Mouse (Mus musculus) kidney, adult 11 months (tissue): ENCODE measurements around the gene Cbr2.

Experiments
- DNase-seq: peaks from one replicate; pipeline ENCODE4 v3.0.0; 2022

The Cbr2 gene

DNA sequence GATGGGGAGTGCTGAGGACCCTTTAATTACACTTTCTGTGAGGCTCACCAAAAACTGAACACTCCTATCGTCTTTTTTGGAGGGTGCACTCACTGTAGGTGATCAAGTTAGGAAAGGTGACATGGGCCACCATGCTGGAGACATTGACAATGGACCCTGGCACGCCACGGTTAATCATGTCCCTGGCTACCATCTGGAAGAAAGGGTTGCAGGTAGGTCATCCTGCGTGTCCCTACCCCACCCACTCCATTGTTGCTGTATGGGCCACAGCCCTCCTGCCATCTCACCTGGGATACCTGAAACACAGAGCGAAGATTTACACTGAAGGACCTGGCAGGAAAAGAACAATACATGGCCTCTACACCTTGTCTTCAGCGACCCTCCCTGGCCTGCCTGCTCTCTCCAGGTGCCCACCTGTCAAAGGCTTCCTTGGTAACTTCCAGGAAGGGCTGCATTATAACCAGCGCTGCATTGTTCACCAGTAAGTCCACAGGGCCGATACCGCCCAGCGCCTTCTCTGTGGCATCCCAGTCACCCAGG lies 1.5 kb downstream of the Cbr2 start:
- DNase-seq: no peak

DNA sequence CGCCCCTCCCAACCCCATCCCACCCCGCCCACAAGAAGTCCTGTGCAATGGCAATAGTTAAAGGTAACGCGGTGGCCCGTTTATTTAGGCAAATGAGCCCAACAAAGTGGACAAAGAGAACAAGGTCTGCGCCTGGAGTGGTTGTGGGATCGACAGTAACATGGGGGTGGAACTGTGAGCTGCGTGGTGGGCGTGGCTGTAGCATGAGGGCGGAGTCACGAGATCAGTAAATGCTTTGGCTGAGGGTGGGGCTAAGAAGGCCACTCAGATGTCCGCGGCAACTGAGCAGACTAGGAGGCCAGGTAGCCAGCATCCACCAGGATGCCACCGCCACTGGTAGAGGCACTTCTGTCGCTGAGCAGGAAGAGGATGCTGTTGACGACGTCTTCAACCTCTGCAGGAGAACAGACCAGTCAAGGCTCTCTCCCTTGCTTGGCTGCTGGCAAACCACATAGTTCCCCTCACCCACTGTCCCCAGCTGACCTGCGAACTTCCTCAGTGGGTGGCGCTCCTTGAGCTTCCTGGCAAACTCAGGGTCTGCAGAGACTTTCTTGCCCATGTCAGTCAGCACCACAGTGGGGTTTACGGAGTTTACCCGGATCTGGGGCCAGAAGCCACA lies 2.4 kb downstream of the Cbr2 start:
- peak; percentile 59 for DNase-seq

DNA sequence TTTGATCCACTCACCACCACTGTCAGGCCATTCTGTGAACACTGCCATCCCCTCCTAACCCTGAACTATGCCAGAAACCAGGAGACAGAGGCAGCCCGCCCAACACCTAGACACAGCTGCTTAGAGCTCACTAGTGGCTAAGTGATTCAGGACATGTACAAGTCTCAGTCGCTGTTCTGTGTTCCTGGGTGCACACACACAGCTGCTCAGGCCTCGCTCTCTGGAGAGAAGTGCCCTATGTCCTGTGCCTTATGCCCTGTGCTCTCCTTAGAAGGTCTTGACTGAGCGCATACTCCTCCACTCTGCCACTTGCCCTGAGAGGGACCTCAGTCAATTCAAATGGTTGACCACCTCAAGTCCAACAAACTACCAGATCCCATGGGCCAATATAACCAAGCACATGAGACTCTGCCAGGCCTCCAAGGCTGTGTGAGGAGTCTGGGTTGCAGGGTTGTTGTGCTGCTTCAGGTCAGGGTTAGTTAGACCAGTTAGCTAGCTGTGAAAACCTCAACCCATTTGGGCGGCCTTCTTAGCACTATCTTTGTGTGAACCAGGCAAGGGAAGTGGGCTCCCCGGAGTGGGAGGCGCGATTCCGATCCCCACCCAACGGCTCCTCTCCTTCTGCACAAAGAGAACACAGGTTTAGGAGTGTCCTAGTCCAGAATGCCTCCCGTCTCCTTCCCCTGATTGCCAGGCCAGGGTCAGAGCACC lies 3.2 kb downstream of the Cbr2 start:
- peak; percentile 11 for DNase-seq

DNA sequence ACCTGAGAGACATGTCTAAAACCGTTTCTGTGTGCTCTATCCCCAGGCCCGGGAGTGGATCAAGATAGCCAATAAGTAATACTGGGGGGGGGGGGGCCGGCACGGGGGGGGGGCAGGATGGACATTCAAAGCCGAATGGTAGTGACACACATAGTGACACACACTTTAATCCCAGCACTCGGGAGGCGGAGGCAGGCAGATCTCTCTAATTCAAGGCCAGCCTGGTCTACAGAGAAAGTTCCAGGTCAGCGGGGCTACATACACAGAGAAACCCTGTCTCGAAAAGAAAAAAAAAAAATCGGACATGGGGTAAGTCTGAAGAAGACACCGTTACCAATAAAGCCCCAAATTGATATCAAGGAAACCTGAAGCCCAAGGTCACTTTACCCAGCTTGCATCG lies 4.3 kb downstream of the Cbr2 start:
- DNase-seq: no peak

DNA sequence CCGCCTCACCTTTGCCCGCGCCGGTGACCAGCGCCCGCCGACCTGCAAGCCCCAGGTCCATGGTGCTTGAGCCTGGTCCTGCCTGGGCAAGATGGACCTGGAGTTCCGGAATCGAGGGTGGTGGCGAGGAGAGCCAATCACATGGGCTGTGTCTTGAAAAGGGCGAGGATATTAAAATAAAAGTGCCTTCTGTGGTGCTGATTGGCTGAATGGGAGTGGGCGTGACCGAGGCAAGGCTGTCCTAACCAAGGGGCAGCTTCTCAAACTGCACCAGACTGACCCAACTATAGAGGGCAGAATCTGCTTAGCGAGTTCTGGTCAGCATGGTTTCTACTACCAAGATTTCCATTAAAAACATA lies 4.8 kb downstream of the Cbr2 start, which contains the start of gene Dcxr:
TSS of gene Dcxr (minus strand) at position 113 of the 359 bp plus-strand sequence.
- DNase-seq: peak; percentile 98

DNA sequence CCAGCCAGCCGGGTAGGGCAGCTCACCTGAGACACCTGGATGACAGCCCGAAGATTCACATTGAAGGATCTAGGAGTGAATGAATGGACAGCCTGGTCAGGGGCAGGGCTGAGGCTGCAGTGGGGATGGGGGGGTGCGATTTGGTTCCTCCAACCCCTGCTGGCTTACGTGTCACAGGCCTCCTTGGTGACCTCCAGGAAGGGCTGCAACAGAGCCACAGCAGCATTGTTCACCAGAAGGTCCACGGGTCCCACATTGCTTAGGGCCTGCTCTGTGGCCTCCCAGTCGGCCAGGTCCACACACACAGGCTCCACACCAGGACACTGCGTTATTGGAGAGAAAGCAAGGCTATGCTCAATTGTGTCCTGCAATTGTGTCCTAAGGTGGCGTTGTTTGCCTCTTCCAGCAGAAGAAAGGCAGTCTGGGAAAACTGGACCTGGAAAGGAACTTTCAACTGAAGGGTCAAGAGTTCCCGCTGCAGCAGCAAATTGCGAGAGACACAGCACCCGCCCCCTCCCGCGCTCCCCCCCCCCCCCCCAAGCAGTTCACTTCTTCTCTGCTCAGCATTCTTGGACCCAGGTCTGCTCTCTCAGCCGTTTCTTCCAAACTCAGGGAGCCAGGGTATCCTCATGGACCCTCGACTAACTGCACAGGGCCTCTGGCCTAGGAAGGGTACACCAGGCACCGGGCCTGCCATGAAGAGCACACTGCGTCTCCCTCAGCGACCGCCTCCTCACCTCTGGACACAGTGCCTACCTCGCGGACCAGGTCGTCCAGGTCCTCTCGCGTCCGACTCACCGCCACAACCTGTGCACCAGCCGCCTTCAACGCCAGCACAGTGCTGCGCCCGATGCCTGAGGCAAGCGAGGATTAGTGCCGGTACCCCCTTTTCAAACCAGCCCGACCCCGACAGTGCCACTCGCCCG lies 5.4 kb downstream of the Cbr2 start:
- peak; percentile 70 for DNase-seq

DNA sequence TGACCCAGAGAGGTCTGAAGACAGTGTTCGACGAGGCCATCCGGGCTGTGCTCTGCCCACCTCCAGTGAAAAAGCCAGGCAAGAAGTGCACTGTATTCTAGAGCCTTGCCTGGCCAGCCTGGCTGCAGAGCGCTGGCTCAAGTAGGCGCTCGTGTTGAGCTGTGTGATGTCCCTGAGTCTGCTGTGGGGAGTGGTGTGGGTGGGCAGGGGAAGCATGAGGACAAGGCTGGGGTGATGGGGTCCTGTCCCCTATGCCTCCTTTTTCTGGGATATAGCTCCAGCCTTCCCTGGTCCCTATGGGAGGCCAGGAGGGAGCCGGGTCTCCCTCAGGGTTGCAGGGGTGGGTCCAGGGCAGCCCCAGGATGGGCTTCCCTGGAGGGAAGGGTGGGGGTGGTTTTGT lies 8.4 kb downstream of the Cbr2 start:
- DNase-seq: no peak

DNA sequence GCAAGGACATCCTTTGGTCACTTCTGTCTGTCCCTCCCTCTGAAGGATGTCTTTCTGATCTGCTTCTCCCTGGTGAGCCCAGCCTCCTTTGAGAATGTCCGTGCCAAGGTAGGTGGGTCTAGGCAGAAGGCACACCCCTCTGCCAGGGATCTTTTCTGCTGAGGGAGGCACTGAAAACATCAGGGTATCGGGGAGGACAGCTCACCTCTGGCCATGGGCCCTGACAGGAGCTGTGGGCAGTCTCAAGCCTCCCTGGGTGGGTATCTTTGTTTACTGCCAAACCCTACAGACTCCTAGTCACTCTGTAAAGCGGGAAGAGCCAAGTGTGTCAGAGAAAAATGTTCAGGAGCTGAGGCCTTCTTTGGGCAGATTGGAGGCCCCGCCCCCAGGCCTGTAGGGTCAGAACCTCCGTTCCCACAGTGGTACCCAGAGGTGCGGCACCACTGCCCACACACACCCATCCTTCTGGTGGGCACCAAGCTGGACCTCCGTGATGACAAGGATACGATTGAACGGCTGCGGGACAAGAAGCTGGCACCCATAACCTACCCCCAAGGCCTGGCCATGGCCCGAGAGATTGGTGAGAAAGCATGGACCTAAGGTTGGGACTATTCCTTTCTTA lies 9.0 kb downstream of the Cbr2 start:
- DNase-seq: peak; percentile 78

DNA sequence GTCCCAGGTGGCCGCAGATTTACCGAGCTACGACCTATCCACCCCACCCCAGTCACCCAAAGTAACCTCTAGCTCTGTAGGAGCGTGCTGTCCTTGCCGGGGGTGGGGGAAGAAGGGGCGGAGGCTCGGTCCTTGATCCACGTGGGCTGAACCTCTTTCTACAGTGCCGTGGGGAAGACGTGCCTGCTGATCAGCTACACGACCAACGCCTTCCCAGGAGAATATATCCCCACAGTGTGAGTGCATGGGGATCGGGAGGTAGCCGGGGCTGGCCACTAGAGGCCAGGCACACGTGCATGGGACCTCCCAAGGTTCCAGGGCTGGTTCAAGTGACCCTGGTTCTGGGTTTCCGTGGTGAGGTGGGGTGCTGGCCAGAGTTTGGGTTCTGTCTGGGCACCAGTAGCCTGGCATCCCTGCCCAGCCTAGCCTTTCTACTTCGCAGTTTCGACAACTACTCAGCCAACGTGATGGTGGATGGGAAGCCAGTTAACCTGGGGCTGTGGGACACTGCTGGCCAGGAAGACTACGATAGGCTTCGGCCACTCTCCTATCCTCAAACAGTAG lies 9.8 kb downstream of the Cbr2 start:
- DNase-seq: peak; percentile 47

DNA sequence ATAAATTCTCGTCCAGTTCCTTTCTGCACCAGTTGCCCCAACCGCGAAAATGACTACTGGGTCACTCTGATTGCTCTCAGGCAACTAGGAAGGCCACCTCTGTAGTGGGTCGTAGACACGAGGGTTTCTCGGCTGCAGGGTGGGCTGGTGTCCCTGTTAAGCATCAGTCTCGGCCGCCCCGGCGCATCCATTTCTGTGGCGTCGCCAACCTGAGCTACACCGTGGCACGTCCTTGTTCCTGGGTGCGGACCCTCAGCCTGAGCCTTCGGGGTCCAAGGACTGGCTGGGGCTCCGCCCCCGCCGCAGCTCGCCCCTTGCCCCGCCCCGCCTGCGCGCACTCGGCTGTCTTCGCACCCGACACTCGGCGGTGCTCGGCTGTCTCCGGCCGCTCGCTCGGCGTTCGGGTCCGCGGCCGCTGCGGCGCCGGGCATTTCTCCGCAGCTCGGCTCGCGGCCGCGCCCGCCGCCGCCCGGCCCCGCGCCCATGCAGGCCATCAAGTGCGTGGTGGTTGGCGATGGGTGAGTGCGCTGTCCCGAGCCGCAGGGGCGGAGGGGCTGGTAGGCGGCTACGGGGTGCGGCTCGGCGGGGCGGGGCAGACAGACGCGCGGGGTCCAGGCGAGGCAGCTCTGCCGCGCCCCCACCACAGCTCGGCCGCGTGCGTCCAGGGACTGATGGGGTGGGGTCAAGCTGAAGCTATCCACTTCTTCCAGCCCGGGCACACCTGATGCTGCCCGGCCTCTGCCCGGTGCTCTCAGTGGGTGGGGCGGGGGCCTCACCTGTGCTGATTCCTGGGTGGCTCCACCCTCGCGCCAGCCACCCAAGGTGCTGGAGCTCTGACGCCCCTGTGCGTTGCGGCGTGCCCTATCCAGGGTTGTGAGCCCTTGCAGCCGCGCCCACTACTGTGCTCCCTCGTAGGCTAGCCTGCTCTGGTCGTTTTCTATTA lies 10.5 kb downstream of the Cbr2 start, which contains the start of gene Rac3:
TSS of gene Rac3 (plus strand) at position 347 of the 943 bp plus-strand sequence.
- peak; percentile 56 for DNase-seq

DNA sequence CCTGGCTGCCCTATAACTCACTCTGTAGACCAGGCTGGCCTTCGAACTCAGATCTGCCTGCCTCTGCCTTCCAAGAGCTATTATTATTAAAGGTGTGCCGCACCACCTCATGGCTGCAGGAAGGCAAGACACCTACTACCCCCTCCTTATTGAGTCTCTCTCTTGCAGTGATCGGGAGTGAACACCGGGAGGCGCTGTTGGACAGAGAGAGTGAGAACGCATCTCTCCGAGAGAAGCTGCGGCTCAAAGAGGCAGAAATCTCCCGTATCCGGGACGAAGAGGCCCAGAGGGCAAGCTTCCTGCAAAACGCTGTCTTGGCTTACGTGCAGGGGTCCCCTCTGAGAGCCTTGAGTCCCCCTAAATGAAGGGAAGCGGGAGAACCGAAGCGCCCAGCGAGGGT lies 11.5 kb downstream of the Cbr2 start:
- peak; percentile 84 for DNase-seq

DNA sequence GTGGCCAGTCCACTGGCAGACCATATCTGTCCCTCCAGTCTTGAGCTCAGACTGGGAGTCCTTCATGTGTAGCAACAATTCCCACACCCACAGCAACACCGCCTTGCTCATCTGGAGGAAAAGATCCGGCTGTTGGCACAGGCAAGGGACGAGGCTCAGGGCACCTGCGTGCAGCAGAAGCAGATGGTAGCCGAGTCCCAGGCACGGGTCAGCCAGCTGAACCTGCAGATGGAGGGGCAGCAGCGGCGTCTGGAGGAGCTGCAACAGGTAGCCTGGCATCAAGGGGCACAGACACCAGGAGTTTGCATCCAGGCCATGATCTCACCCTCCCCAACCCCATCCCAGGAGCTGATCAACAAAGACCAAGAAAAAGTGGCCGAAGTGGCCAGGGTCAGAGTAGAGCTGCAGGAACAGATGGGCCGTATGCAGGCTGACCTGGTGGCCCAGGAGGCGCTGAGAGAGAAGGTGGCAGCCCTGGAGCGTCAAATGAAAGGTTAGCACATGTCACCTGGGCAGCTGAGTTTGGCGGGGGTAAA lies 12.0 kb downstream of the Cbr2 start:
- DNase-seq: no peak

DNA sequence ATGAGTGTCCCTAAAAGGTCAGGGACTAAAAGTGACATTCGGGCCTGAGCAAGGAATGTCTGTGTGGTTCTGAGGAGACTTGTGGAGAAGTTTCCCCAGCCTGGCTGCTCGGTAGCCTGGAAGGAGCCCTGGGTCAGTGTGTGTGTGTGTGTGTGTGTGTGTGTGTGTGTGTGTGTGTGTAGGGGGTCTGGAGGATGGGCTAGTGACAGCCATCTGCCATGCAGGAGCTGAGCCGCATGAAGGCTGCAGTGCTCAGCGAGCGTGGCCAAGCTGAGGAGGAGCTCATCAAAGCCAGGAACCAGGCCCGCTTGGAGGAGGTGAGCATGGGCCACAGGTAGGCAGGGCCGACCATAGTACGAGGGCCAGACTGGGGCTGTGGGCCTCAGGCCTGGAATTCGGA lies 12.7 kb downstream of the Cbr2 start:
- no peak for DNase-seq

DNA sequence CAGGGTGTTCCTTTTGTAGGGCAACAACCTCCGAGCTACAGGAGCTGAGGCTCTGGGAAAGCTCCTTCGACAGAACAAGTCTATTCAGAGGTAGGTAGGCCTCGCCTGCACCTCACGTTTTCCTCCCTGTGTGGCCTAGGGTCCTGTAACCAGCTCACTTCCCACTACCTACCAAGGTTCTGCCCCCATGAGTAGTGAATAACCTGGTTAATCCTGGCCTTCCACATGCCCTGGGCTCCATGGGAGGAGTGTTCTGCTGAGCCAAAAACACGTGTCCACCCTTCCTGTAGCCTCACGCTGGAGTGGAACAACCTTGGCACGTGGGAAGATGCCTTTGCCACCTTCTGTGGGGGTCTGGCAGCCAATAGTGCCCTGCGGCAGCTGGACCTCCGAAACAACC lies 16.8 kb downstream of the Cbr2 start:
- no peak for DNase-seq

DNA sequence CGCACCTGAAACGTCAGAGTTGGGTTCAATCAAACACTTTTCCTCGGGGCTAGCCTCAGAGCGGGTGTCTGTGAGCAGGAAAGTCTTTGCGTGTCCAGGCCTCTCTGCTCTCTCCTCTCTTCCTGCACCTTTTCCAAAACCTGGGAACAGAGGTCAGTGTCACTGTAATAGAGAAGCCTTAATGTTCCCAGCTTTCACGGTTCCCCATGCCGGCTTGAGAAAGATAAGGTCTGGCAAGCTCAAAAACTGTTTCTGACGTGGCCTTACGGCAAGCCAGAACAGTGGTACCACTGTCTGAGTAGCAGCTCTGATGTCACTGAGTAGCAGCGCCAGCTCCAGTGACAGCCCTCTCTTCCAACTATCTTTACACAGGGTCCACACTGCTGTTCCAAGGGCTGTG lies 17.4 kb downstream of the Cbr2 start:
- DNase-seq: no peak

DNA sequence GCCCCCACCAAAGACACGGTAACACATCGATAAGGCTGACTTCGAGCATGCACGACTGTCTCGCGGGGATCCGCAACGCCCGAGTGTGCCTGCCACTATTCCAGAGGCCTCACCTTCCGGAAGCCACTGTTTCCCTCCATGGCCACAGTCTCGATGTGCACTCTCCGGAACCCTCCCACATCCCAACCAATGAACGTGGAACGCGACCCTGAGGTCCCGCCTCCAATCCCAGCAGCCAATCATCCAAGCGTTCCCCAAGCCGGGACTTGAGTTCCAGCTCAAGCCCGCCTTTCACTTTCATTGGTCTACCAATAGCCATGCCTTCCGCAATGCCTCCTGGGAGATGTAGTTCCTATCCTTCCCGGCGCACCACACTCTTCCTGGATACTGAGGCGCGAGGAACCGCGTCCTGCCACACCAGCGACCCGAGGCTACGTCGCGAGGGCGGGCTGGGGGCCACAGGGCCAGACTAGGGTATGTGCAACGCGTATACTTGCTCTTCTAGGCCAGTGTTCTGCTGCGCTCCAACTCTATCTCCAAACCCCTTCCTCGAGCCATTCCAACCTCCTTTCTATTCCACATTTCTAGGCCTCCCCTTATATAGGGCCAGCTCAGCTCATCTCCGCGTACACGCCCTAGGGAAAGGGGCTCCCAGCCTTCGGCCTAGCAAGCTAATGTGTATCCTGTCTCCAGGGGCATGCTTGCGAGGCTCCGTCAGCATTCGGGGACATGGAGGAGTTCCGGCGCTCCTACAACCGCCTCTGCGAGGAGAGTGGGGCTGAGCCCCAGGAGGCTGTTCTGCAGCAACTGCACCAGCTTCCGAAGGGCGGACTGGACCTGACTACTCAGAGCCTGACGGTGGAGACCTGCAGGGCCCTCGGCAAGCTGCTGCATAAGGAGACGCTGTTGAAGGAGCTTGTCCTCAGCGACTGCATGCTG lies 18.1 kb downstream of the Cbr2 start, which contains the start of the genes Cenpx and Lrrc45:
TSS of gene Cenpx (minus strand) at position 159 of the 939 bp plus-strand sequence.
TSS of gene Lrrc45 (plus strand) at position 346 of the 939 bp plus-strand sequence.
- peak; percentile 99 for DNase-seq

DNA sequence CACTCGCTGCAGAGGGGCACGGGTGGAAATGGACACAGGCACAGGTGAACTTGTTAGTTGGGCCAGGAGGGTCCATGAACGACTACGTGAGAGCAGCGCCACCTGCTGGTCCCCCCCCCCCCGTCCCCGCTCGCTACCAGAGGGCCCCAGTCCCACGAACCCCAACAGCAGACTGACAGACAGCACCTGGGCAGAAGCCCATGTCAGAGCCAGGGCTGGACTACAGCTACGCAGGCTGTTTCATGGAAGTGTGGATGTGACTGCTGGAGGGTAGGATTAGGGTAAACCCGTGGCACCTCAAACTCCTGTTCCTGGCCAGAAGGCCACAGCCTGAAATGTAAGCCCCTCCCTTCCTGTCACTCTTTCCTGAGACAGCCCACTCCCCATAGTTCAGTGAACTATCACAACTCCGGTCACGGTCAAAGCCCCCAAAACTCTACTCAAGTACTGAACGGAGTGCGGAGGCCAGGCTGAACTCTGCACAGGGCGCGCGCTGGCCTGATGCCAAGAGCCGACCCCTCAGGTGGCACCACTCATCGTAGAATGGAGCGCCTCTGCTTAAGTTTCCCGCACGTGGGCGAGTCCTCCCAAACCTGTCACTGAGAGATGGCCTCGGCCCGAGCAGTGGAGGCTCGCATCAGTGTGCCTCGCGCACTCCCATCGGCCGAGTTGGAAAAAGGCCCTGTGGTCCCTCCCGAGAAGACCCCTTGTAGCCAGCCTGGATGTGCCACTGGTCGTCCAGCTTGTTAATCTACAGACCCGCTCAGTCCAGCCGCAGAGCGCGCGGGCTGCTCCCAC lies 18.9 kb downstream of the Cbr2 start:
- DNase-seq: peak; percentile 47

DNA sequence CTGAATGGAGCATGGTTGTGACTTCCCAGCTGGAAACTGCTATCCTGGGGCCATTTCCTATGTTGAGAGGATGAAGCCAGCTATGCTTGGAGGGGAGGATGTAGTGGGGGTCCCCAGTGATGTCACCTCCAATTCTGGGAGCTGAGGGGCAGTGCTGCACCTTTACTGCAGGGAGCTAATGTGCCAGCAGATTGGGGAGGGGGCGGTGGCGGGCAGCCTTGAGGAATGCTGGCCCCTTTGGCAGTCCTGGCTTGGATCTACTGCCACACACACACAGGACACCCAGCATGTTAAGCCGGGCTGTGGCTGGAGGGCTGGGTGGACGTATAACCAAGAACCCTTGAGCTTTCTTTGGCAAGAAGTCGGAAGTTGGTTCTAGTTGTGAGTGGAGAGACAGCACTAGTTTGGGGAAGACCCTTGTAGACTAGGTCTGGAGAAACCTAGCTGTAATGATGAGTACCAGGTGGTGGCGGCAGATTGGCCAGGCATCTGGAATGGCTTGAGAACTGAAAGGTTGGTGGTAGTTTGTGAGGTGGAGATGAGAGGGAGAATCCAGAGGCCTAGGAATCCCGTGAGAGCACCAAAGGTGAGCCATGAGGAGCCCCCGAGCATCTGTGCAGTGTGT lies 19.8 kb downstream of the Cbr2 start:
- DNase-seq: no peak
